In genomic region chr11:116287351-116287750, GRCm38 (mm10) we compare ENCODE assay signal across 28 mouse cellular contexts. TPM values are rescaled to one million over a fixed set of nuclear protein-coding genes. Genes with fewer than 3 reads are reported as not detected.
DNase-seq lines count a peak whose midpoint lies in the region; ATAC-seq and TF ChIP-seq lines count a peak whose summit lies in the region.
"Had no signal": no experiment of that assay in that cellular context is flagged by ENCODE, and none has a peak within 500 bp of the region (broad histone marks: within the 10 kb centered on the region; RNA-seq: fewer than 3 reads in every experiment).

No protein-coding gene starts in this region.

- no peak for ATAC-seq in embryonic facial prominence, embryonic 13.5 days (ENCODE audit: insufficient number of reproducible peaks, insufficient read depth, low FRiP score, low TSS enrichment, low read depth)

- H3K4me1 ChIP-seq in heart, adult 2 months (ENCODE audit: control insufficient read depth, insufficient read depth, low read length), result no peaks in the 10 kb centered on the region; the same call in 1 of the 2 replicates
- peaks cover 7% of the 10 kb centered on the region for H3K4me1 ChIP-seq in embryonic facial prominence, embryonic 13.5 days
- H3K4me1 ChIP-seq: midbrain, embryonic 12.5 days; neural tube, embryonic 12.5 days had no signal

- intact Hi-C loops in heart, adult 2 months (cut with DNase I), result no loop called here

- TF ChIP-seq POLR2A in heart, adult 2 months (IDR thresholded peaks at IDR 0.05; ENCODE audit: insufficient read depth, low read depth, low read length), result no peak

- H3K4me3 ChIP-seq in heart, adult 2 months, result no peak overlapping the region
- H3K4me3 ChIP-seq in embryonic facial prominence, embryonic 13.5 days, result no peak overlapping the region
- H3K4me3 ChIP-seq: limb, embryonic 10.5 days; liver, embryonic 15.5 days; lung, embryonic 15.5 days; midbrain, embryonic 12.5 days; neural tube, embryonic 12.5 days; stomach, embryonic 15.5 days had no signal

- H3K36me3 ChIP-seq in heart, adult 2 months (ENCODE audit: control insufficient read depth, insufficient read depth, low read length), result no peaks in the 10 kb centered on the region
- H3K36me3 ChIP-seq in embryonic facial prominence, embryonic 13.5 days, result peaks cover 52% of the 10 kb centered on the region

- H3K27ac ChIP-seq in heart, adult 2 months, result no peak overlapping the region
- H3K27ac ChIP-seq in embryonic facial prominence, embryonic 13.5 days, result no peak overlapping the region
- H3K27ac ChIP-seq: limb, embryonic 10.5 days; liver, embryonic 15.5 days; lung, embryonic 15.5 days; midbrain, embryonic 12.5 days; neural tube, embryonic 12.5 days had no signal

- peak; percentile 87 for DNase-seq in heart, adult 11 months
- DNase-seq in heart, adult 2 months, result no peak
- peak; percentile 52 for DNase-seq in lung, postnatal 10 days
- no peak for DNase-seq in lung, postnatal 25 days (ENCODE audit: low spot score)
- peak; percentile 30 for DNase-seq in MN1 (ENCODE audit: low spot score)
- DNase-seq in adrenal gland, postnatal 10 days, result no peak
- DNase-seq: adrenal gland, postnatal 25 days; cerebellum, adult 8-10 months; cerebellum, postnatal 36 days; embryo, embryonic 11 days; kidney, adult 2 months; kidney, postnatal 10 days; liver; thymus, adult 18-20 months had no signal

- no peak overlapping the region for H3K4me2 ChIP-seq in embryonic facial prominence, embryonic 13.5 days
- H3K4me2 ChIP-seq: liver, embryonic 15.5 days; lung, embryonic 15.5 days; midbrain, embryonic 12.5 days; neural tube, embryonic 12.5 days; stomach, embryonic 15.5 days had no signal

- no peaks in the 10 kb centered on the region for H3K79me2 ChIP-seq in heart, adult 2 months (replicated peaks; ENCODE audit: control insufficient read depth, insufficient read depth, low read length)

- TF ChIP-seq CTCF in heart, adult 2 months (IDR thresholded peaks at IDR 0.05), result no peak

- WGBS in heart, adult 2 months, result 78% methylated on average over 5 of the region's 5 CpGs
- WGBS in embryonic facial prominence, embryonic 13.5 days, result 72% methylated on average over 5 of the region's 5 CpGs

- H3K9me3 ChIP-seq in embryonic facial prominence, embryonic 13.5 days, result no peaks in the 10 kb centered on the region
- H3K9me3 ChIP-seq: limb, embryonic 10.5 days; liver, embryonic 15.5 days; lung, embryonic 15.5 days; midbrain, embryonic 12.5 days; neural tube, embryonic 12.5 days; stomach, embryonic 15.5 days had no signal

- TF ChIP-seq EP300 in heart, adult 2 months (IDR thresholded peaks at IDR 0.05; ENCODE audit: insufficient read depth, low read depth, low read length), result no peak

- no peak overlapping the region for H3K9ac ChIP-seq in heart, adult 2 months (ENCODE audit: low read depth, low read length)
- peak overlapping the region; percentile 12; the same call in 1 of the 2 replicates for H3K9ac ChIP-seq in embryonic facial prominence, embryonic 13.5 days
- H3K9ac ChIP-seq: liver, embryonic 15.5 days; lung, embryonic 15.5 days; midbrain, embryonic 12.5 days; neural tube, embryonic 12.5 days; stomach, embryonic 15.5 days had no signal

- peaks cover 7% of the 10 kb centered on the region for H3K27me3 ChIP-seq in heart, adult 2 months (ENCODE audit: control insufficient read depth, insufficient read depth, low read length)
- peaks cover 36% of the 10 kb centered on the region for H3K27me3 ChIP-seq in embryonic facial prominence, embryonic 13.5 days

RNA-seq across cellular contexts. Expression of gene Galr2, which starts 6.6 kb away (rescaled TPM):
- total RNA-seq in heart, adult 2 months (2021), result not detected
- 0.18 and 0.32 TPM in 2 replicates for polyA plus RNA-seq in heart, adult 2 months (2012; rRNA removed)
- 0.18 TPM in 1 of 2 replicates, not detected in the other for polyA plus RNA-seq in embryonic facial prominence, embryonic 13.5 days (2015; fragmentation: Nextera tagmentation; extraction: Ambion mirVana)
- total RNA-seq in adrenal gland, postnatal 10 days (2021), result under 1 TPM; 0.15 to 0.36 TPM
- total RNA-seq: adrenal gland, postnatal 25 days; heart, adult 8-10 months; heart, postnatal 25 days; layer of hippocampus, postnatal 25 days; megakaryocyte progenitor cell, adult 5-6 weeks; monocyte, adult 5-6 weeks had no signal
- polyA plus RNA-seq: heart, embryonic 14.5 days; liver, embryonic 15.5 days had no signal

RNA-seq across cellular contexts. Expression of gene Srp68, which starts 13.3 kb away (rescaled TPM):
- total RNA-seq in heart, adult 2 months (2021), result 10 to 100 TPM; 61.5 to 71.2 TPM
- polyA plus RNA-seq in heart, adult 2 months (2012; rRNA removed), result 40.0 and 50.7 TPM in 2 replicates
- 95.2 and 97.5 TPM in 2 replicates for polyA plus RNA-seq in embryonic facial prominence, embryonic 13.5 days (2015; fragmentation: Nextera tagmentation; extraction: Ambion mirVana)
- 10 to 100 TPM; 63.3 to 64.9 TPM for total RNA-seq in adrenal gland, postnatal 10 days (2021)

RNA-seq across cellular contexts. Expression of gene Exoc7, which starts 19.7 kb away (rescaled TPM):
- 10 to 100 TPM; 43.7 to 44.0 TPM for total RNA-seq in heart, adult 2 months (2021)
- polyA plus RNA-seq in heart, adult 2 months (2012; rRNA removed), result 28.0 and 29.7 TPM in 2 replicates
- polyA plus RNA-seq in embryonic facial prominence, embryonic 13.5 days (2015; fragmentation: Nextera tagmentation; extraction: Ambion mirVana), result 71.7 and 79.4 TPM in 2 replicates
- total RNA-seq in adrenal gland, postnatal 10 days (2021), result 10 to 100 TPM; 57.0 to 70.2 TPM

RNA-seq across cellular contexts. Expression of gene Foxj1, which starts 47.8 kb away (rescaled TPM):
- total RNA-seq in heart, adult 2 months (2021), result not detected
- 5.1 TPM in 1 of 2 replicates, not detected in the other for polyA plus RNA-seq in heart, adult 2 months (2012; rRNA removed)
- polyA plus RNA-seq in embryonic facial prominence, embryonic 13.5 days (2015; fragmentation: Nextera tagmentation; extraction: Ambion mirVana), result 0.80 and 1.4 TPM in 2 replicates
- total RNA-seq in adrenal gland, postnatal 10 days (2021), result under 1 TPM; 0.18 to 0.30 TPM
- total RNA-seq: gastrocnemius, adult 8-10 months; heart, postnatal 25 days; megakaryocyte progenitor cell, adult 5-6 weeks had no signal

RNA-seq across cellular contexts. Expression of gene Evpl, which starts 49.5 kb away (rescaled TPM):
- total RNA-seq in heart, adult 2 months (2021), result under 1 TPM; 0.39 to 0.50 TPM
- polyA plus RNA-seq in heart, adult 2 months (2012; rRNA removed), result 0.15 and 0.29 TPM in 2 replicates
- 4.8 and 5.1 TPM in 2 replicates for polyA plus RNA-seq in embryonic facial prominence, embryonic 13.5 days (2015; fragmentation: Nextera tagmentation; extraction: Ambion mirVana)
- total RNA-seq in adrenal gland, postnatal 10 days (2021), result 1 to 10 TPM; 1.4 to 1.7 TPM
- total RNA-seq: monocyte, adult 5-6 weeks had no signal

Comparison
In these comparisons a context has a peak if more than half of its experiments do, and no peak if none do; other contexts are left out.
1. DNase-seq: peak in heart, adult 11 months (single experiment), lung, postnatal 10 days (single experiment) and MN1 (single experiment); none in heart, adult 2 months (0 of 2), lung, postnatal 25 days (single experiment) and adrenal gland, postnatal 10 days (single experiment).